Mouse (Mus musculus): Measurements from ENCODE around the gene Rabepk.
"Not testable (repeated sequence)": the region's sequence is repeated elsewhere in the genome, so short reads cannot be mapped to it uniquely, and the experiment has no call there.

Gene Rabepk

GRCm38 (mm10) chr2:34804172-34804571 lies 4.5 kb upstream of the Rabepk start:
- DNase-seq, result no peak

DNA sequence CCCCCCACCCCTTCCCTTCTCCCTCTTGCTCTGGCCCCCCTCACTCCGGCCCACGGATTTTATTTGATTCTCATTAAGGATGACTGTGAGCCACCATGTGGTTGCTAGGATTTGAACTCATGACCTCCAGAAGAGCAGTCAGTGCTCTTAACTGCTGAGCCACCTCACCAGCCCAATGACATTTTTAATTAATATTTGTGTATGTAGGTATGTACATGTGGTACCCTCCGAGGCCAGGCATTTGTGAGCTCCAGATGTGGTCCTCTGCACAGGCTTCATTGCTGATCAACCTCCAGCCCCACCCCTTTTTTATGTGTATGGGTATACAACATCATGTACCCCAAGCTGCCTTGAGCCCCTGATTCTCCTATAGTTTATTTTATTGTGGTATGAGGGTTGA lies 4.0 kb upstream of the Rabepk start:
- no peak for DNase-seq

DNA sequence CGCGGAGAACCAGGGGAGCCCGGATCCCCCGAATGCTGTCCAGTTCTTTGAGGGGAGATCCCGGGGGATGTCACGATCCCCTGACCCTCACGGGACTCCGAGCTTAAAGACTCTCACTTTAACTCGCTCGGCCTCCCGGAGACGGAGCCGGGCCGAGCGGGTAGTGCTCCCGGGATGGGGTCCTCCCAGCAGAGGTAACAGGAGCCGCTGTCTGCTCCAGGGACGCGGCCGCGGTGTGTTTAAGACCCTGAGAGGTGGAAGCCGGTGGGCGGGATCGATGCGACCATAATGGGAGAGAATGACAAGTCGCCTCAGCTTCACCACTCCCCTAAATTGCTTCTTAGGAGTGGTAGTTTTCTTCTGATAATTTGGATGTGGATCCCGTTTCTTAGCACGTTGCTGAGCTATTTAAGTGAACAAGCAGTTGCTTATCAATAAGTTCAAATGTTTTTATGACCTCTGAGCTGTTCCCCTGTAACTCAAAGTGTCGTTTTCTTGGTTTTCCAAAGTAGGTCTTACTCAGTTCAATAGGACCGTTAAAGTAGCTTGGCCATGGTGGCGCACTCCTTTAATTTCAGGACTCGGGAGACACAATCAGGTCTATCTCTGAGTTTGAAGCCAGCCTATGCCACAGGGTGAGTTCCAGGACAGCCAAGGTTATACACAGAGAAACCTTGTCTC lies 3.0 kb upstream of the Rabepk start:
- DNase-seq, result peak; percentile 58 to 64

- DNase-seq, result peak; percentile 95 to 97
These were observed 2.1 kb upstream of the Rabepk start for GRCm38 (mm10) chr2:34801516-34802482.

GRCm38 (mm10) chr2:34800371-34800770 lies 659 bp upstream of the Rabepk start:
- DNase-seq, result no peak

GRCm38 (mm10) chr2:34795426-34795825 lies 4.3 kb downstream of the Rabepk start:
- no peak for DNase-seq

DNA sequence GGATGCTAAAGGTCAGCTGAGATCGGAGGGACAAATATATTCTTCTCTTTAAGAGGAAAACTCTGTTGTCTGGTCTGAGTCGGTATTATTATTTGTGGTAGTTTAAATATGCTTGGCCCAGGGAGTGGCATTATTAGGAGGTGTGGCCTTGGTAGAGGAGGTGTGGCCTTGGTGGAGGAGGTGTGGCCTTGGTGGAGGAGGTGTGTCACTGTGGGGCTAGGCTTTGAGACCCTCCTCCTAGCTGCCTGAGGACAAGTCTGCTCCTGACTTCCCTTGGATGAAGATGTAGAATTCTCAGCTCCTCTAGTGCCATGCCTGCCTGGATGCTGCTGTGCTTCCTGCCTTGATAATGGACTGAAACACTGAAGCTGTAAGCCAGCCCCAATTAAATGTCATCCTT lies 5.2 kb downstream of the Rabepk start:
- DNase-seq, result no peak

- DNase-seq, result not testable (repeated sequence)
These were observed 7.2 kb downstream of the Rabepk start for GRCm38 (mm10) chr2:34792543-34792942.

DNA sequence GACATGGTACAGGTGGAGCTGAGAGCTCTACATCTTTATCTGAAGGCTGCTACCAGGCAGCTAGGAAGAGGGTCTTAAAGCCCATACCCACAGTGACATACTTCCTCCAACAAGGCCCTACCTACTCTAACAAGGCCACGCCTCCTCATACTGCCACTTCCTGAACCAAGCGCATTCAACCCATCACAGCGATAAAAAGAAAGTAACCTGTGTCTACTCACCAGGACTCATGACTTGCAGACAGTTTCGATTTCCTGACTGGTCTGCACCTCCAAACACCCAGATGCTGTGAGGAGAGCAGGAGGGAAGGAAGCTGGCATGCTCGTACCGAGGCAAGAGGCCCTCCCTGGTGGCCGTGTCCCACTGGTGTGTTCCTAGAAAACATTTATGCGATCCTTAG lies 9.4 kb downstream of the Rabepk start:
- peak; percentile 74 to 79 for DNase-seq

DNA sequence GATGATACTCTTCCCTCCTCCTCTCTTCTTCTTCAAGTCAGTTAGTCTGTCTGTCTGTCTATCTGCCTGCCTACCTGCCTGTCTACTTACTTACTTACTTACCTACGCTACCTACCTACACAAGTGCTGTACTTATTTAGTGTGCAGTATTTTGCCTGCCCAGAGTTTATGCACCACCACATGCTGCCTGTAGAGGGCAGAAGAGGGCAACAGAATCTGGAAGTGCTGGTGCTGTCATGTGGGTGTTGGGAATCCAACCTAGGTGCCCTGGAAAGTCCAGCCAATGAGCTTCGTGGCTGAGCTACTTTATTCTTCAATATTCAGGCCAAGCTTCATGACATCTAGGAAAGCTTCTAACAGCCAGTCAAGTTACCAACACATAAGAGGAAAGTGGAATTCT lies 15.6 kb downstream of the Rabepk start:
- DNase-seq, result peak; percentile 75 to 76

GRCm38 (mm10) chr2:34783064-34784020 lies 16.4 kb downstream of the Rabepk start:
- no peak for DNase-seq

DNA sequence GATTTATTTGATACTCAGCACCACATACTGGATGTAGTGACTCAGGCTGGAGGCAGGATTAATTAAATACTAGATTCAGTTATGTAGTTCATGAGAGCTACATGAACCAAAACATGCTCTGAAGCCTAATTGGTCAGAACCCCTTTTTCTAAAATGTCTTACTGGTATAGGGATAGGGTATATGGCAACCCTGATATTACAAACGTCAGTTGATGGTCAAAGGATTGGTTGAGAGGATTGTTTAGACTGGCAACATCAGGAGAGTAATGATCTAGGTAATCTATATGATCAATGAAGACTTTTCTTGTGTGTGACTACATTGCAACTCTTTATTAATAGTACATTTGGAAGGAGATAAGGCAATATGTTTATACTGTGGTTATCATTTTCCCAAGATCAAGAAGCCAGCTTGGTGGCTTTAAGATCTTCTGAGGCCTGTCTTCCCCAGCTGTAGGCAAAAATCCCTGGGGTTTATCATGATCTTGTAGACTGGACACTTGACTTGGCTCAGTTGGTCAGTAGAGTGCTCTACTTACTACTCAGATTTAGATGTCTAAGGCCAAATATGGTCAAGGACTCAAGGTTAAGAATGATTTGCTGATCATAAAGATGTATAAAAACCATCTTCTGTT lies 22.4 kb downstream of the Rabepk start:
- DNase-seq, result no peak

- DNase-seq, result no peak
These were observed 25.2 kb downstream of the Rabepk start for GRCm38 (mm10) chr2:34774493-34774892.

- no peak for DNase-seq
These were observed 26.0 kb downstream of the Rabepk start for GRCm38 (mm10) chr2:34773673-34774072.

DNA sequence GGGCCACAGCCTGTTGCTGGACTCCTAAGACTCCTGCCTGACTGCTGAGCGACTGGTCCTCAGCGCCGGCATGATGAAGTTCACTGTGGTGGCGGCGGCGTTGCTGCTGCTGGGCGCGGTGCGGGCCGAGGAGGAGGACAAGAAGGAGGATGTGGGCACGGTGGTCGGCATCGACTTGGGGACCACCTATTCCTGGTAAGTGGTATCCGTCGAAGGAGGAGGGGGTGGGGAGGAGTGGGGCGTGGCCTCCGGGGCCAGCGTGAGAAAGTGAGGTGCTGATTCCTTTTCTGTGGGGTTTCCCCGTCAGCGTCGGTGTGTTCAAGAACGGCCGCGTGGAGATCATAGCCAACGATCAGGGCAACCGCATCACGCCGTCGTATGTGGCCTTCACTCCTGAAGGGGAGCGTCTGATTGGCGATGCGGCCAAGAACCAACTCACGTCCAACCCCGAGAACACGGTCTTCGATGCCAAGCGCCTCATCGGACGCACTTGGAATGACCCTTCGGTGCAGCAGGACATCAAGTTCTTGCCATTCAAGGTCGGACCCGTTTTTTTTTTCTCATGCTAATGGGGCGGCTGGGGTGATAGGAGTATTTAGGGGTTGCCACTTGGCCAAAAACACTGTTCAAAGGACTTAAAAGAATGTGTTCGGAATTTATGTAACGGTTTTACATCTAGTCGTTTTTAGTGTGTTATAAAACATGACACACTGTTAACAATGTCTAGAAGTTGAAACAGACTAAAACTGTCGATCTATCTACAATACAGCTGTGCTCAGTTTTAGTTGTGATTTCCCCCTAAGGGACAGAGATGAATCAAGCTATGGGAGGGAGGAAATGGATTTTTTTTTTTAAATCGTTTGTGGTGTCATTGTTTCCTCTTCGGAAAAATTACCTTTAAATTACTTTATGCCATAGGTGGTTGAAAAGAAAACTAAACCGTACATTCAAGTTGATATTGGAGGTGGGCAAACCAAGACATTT lies 27.2 kb downstream of the Rabepk start:
- peak in 1 of 2 experiments; percentile 81 for DNase-seq

DNA sequence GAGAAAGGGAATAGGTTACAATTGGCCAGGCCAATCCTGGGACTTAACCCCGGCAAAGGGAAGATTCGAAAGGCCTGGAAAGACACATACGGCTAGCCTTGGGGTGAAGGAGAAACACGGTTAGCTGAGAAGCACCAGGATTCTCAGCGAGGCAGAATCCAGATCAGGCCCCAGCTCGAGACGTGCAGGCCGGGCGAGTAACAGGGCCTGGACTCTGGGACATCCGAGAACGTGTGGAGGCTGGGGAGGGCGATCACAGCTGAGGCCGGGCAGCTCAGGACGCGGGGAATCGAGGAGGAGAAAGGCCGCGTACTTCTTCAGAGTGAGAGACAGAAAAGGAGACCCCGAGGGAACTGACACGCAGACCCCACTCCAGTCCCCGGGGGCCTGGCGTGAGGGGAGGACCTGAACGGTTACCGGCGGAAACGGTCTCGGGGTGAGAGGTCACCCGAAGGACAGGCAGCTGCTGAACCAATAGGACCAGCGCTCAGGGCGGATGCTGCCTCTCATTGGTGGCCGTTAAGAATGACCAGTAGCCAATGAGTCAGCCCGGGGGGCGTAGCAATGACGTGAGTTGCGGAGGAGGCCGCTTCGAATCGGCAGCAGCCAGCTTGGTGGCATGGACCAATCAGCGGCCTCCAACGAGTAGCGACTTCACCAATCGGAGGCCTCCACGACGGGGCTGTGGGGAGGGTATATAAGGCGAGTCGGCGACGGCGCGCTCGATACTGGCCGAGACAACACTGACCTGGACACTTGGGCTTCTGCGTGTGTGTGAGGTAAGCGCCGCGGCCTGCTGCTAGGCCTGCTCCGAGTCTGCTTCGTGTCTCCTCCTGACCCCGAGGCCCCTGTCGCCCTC lies 28.1 kb downstream of the Rabepk start, which contains the start of gene Hspa5:
Hspa5 (plus strand) TSS at position 603 of the 859 bp plus-strand sequence.
- peak; percentile 97 to 98 for DNase-seq

GRCm38 (mm10) chr2:34770951-34771350 lies 28.8 kb downstream of the Rabepk start:
- no peak for DNase-seq

GRCm38 (mm10) chr2:34770049-34770448 lies 29.7 kb downstream of the Rabepk start:
- DNase-seq, result no peak

DNA sequence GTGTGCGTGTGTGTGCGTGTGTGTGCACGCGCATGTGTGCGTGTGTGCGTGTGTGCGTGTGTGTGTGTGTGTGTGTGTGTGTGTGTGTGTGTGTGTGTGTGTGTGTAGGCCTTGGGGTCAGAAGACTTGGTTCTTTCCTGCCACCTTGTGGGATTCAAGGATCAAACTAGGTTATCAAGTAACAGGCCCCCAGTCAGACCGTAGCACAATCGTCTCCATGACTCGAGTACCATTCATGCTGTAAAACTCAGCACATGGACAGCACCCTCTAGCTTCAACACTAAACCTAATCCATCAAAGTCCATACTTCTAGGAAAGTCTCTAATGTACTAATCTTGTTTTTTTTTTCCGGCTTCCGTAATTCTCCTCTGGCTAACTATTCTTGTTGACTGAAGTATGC lies 34.9 kb downstream of the Rabepk start:
- DNase-seq, result no peak

- DNase-seq, result no peak
These were observed 36.8 kb downstream of the Rabepk start for GRCm38 (mm10) chr2:34762872-34763271.

Data from B cell, adult 2 months (primary cell).